Mouse (Mus musculus) common myeloid progenitor, adult 5-6 weeks (primary cell): ENCODE results near the gene Rit1. TPM values are rescaled to one million over a fixed set of nuclear protein-coding genes. Genes with fewer than 3 reads are reported as not detected.
"Not testable (repeated sequence)": the region's sequence is repeated elsewhere in the genome, so short reads cannot be mapped to it uniquely, and the experiment has no call there.

Experiments used
- ATAC-seq: replicated peaks from 2 replicates; pipeline ENCODE4 v1.8.0; 2016; ENCODE audit warnings: low read depth, mild to moderate bottlenecking, moderate TSS enrichment, inconsistent platforms; ENCODE audit not compliant: poor library complexity, severe bottlenecking
- total RNA-seq: library from RNA; stranded (forward); fragments of 200-1000, 187-1606 nt; gene quantifications from 2 replicates; pipeline ENCODE4 v1.2.3, GENCODE M21; 2017

The Rit1 gene
- total RNA-seq, 1 experiment from 2014 or later = 15.3 TPM

DNA sequence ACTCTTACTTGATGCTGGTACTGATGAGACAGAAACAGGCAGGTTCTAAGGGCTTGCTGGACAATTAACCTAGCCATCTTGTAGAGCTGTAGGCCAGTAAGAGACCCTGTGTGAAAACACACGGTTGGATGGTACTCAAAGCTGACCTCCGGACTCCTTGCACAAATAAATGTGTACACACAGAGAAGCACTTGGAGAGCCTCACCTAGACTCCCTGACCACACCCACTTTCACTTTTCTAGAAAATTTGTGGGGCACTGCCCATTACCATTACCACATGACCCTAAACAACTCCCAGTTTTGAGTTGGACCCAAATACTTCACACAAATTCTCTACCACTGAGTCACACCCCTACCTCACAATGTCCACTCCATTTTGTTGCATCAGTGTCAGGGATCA, 19.9 kb downstream of the Rit1 start:
- ATAC-seq = no peak

DNA sequence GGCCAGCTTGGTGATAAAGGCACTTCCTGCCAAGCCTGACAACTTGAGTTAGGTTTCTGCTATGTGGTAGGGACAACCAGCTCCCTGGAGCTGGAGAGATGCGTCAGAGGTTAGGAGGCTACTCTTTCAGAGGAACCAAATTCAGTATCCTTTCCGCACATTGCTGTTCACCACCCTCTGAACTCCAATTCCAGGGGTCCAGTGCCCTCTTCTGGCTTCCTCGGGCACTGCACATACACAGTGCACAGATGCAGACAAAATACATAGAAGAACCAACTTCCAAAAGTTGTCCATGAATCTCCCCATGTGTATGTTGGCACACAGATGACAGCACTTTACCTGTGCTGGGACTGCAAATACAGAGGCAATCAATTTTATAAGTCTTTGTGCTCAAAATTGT, 22.0 kb downstream of the Rit1 start:
- peak; percentile 96 for ATAC-seq

DNA sequence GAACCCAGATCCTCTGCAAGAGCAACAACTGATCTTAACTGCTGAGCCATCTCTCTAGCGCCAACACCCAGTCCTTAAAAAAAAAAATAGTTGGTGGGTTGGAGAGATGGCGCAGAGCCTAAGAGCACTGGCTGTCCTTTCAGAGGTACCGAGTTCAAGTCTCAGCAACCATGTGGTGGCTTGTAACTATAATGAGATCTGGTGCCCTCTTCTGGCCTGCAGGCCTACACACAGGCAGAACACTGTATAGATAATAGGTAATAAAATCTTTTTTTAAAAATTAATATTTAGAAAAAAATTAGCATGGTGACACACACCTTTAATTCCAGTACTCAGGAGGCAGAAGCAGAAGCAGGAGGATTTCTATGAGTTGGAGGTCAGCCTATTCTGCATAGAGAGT, 23.5 kb downstream of the Rit1 start:
- ATAC-seq = no peak

DNA sequence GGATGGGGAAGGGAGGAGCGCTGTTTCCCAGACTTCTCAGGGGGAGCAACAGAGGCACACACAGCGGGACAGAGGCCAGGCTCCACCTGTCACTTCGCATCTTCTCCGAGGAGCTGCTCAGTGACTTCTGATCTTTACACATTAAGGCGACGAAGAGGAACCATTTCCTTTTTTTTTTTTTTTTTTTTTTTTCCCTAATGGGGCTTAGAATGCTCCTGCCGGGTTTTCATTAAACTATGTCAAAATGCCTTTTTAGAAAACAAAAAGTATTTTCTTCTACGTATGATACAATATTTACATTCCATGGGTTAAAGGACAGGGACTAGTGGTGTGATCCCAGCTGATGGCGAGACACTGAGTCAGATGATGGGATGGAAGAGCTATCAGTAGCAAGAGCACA, 28.9 kb downstream of the Rit1 start:
- ATAC-seq = no peak

DNA sequence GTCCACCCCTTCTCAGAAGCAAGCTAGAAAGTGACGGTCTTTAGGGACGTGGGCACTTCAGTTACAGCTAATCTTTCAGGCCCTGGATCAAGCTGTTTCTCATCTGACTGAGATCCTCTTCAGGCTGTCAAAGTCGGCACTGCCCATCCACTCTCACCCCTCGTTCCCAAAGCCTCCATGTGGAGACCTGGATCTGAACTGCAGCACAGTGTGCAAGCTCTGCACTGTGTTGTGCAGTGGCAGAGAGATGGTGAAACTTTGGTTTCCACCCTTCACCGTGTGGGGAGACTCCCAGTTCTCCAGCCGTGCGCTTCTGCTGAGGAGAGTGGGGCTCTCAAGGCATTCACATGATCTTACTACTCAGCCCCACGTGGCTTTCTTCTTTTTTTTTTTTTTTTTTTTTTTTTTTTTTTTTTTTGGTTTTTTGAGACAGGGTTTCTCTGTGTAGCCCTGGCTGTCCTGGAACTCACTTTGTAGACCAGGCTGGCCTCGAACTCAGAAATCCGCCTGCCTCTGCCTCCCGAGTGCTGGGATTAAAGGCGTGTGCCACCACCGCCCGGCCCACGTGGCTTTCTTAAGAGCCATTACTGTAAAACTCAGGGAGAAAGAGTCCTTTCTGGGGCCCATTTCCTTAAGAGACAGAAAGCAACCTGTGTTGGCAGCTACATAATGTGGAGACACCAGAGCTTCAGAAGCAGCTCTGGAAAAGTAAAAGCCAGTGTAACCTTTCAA, 29.7 kb downstream of the Rit1 start:
- no peak for ATAC-seq

DNA sequence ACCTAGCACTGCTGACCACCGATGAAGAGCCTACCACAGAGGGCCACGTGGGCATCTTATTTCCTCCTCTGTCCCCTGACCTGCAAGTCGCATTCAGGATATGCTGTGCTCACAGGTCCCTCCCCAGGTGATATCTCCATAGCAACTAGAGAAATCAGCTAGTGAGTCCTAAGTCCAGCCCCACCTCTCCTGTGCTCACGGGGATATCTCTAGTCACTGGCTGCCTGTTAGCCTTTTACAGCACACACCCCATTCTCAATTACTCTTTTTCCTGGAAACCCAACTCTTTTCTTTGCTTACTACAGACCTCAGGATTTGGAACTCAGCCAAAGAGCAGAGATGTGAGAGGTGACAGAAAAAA, 30.2 kb downstream of the Rit1 start:
- ATAC-seq = no peak

DNA sequence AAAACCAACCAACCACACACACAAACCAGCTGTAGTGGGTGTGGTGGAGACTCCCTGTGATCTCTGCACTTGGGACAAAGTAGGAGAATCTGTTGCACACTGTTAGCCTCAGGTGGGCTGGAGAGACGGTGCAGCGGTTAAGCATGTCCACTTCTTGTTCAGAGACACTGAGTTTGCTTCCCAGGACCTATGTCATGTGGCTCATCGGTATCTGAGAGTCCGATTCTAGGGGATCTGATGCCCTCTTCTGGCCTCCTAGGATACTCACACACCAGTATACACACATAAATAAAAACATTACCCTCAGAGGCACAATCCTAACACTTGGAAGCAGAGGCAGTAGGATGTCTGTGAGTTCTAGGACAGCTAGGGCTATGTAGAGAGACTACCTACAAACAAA, 37.6 kb downstream of the Rit1 start:
- ATAC-seq = peak; percentile 50; the same call in 1 of the 2 replicates

DNA sequence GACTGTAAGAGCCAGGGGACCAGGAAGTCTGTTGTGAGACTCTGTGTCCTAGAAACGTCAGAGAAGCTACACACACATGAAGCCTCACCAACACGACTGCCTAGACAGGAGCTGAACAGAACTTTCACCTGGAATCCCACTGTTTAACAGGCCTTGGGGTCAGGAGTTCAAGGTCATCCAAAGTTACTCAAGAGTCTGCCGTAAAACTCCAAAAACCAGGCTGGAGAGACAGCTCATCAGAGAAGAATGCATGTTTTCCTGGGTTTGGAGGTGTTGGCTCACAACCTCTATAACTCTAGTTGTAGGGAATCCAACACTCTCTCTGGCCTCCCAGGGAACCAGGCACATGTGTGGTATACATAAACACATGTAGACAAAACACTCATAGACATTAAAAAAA, 38.9 kb downstream of the Rit1 start:
- no peak for ATAC-seq

DNA sequence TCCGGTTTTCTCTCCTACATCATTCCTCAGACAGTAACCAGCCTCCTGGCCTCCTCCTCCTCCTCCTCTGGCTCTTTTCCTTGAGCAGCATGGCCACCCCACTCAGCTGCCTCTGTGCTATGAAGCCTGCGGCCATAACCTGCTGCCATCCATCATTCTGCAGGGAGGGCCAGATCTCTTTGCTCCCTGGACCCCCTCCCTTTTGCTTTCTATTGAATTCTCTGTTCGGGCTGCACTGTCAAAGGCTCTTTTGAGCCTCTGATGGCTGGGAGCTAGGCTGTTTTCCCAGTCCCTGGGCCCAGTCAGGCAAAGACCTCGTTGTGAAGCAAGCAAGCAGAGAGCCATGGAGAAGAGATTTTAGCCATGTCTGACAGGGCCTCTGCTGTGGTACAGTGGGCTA, 39.6 kb downstream of the Rit1 start:
- no peak for ATAC-seq

DNA sequence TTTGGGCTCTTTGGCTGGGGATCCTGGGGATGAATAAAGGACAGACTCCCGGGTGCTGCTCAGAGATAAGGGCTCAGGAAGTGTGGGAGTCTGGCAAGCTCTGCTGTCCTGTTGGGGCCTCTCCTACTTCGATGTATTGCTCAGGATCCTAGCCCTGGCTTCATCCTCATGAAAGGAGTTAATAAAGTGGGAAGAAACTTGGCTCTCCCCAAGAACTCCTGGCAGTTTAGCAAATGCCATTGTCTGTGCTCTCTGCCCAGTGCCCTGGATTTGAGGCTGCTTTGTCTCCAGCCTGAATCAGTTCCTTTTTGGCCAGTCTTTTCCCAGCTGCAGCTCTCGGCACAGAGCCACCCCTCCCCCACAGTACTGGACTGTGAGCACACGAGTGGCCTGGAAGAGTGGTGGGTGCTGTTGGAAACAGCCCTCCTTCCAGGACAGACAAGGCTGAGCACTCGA, 41.4 kb downstream of the Rit1 start:
- ATAC-seq = 0 out of 2 replicates have a peak, but pooled peaks have one; percentile 31

DNA sequence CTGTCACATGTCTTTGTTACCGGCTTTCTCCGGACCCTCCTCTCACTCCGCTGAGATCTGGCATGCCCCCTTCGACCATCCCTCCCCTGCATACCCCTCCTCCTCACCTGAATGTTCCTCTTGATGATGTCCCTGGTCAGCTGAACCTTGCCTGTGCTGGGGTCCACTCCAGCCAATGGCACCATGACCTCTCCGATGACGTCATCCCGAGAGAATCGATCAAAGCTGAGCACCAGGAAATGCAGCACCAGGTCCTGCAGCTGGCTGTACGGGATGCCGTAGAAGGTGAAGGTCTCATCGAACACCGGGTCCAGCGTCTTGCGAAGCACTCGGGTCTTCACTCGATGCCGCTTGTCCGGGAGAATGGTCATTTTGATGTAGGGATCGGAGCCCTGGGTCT, 45.0 kb downstream of the Rit1 start:
- ATAC-seq = no peak

DNA sequence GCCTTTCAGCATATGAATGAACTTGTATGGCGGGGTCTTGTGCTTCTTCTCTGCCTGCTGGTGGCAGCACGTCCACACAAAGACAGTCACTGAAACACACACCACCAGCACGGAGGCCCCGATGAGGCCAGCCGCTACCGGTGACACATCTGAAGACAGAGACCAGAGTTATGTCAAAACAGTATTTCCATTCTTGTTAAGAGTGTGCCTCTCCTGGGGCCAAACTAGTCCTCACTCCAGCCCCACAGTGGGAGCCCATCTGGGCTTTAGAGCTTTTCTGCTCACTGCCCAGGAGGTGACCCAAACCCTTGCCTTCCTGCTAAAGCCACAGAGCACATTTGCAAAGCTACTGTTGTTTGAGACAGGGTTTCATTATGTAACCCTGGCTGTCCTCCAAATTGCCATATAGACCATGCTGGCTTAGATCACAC, 45.8 kb downstream of the Rit1 start:
- ATAC-seq = 0 out of 2 replicates have a peak, but pooled peaks have one; percentile 18

DNA sequence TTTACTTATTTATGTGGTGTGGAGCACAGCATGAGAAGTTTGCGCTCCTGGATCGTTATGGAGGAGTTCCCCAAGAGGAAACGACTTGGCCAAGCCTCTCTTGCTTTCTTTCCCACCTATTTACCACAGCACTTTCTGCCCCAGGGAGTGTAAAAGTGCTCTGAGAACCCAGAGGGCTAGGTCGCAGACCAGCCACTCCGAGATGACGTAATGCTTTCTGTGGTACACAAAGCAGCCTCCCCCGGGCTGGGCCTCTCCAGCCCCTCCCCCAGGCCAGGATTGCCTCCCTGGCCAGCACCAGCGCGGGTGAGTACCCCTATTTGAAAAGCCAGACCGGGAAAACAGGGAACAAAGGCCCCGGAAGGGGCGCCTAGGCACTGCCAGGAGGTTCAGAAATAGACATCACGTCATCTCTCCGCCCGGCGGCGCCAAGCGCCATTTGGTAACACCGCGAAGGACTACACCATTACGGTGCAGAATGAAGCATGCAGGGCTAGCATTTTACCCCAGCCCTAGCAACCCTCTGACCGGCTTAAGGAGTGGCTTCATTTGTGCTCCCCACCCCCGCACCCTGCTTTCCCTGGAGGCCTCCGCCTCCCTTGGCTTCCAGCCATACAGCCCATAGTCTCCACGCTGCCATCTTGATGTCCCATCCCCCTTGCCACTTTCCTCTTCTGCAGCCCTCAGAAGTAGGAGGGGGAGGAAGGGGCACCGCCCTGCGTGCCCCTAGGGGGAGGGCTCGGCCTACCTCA, 54.7 kb downstream of the Rit1 start:
- peak; percentile 59 for ATAC-seq

DNA sequence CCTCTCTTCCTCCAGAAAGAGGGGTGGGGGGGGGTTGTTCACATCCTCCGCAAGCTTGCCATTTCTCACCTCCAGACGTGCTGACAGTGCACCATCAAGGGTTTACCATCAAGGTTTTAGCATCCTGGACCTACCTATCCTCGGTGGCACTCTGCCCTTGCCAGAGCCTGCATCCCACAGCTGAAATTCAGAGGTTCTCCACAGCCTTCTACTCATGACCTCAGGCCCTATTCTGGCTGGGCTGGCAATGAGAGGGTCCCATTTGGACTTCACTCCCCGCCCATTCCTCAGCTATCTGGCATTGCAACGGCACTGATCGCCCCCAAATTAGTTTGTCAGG, 55.3 kb downstream of the Rit1 start:
- not testable (repeated sequence) for ATAC-seq

DNA sequence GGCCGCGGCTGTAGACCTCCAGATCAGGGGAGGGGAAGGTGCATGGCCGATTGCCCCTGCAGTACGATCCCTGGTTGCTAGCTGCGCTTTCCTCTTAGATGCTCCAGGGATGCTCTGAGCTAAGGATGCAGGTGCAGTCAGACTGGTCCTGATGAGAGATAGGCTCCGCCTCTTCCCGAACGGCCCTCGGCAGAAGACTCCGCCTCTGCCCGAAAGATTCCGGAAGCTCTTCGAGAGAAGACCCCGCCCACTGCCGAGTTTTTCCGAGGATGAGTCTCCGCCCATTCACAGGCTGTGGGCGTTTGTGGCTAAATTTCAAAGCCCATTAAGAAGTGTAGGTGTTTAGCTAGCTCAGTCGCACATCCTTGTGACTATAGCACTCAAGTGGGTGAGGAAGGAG, 55.8 kb downstream of the Rit1 start:
- ATAC-seq = peak; percentile 58

DNA sequence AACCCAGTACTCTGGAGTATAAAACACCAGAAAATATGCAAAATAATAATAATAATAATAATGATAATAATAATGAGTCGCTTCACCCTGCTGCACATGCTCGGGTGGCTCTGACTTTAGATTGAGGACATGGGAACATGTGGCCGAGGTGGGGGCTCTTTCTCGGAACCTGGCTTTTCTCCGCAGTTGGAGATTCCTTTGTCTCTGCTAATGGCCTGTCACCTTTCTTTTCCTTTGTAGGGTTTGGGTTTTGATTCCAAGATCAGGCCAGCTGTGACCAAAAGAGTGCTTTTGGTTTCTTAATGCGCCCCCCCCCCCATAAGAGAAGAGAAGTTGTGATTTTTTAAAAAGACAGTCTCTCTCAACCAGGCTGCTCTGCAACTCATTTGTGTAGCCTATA, 56.5 kb downstream of the Rit1 start:
- not testable (repeated sequence) for ATAC-seq

DNA sequence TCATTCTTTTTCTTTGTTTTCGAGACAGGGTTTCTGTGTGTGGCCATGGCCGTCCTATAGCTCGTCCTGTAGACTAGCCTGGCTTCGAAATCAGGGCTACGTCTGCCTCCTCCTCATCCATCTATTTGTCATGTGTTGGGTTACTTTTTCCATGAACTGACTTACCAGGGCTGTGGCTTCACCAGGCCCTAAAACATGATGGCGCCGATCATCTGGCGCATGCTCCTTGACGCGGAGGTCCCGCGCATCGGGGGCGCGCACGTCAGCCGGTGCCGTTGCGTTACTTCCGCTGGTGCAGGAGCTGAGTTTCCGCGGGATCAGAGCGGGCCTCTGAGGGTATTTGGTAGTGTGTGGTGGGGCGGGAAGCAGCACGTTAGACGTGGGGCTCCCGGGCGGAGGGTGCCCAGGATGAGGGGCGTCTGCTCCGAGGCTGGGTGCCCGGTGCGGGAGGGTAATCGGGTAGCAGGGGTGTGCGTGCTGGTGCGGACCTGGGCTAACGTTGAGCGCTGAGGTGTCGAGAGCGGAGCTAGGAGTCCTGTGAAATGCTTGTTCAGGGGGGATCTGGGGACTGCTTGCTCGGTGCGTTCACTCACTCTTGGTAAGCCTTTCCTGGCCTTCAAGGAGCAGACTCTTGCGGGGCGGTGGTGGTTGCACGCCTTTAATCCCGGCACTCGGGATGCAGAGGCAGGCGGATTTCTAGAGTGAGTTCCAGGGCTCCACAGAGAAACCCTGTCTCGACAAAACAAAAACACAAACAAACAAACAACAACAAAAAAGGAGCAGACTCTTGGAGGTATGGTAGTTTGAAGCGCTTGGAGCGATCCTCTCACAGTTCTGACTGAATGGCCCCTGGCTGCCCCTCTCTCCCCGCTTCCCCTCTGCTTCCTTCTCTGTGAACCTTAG, 58.6 kb downstream of the Rit1 start, which contains the start of gene Syt11:
Gene Syt11 (minus strand): TSS at position 226 of the 903 bp plus-strand sequence.
- peak; percentile 80 for ATAC-seq
